Mouse (Mus musculus) lung, postnatal 0 days (tissue): ENCODE measurements around the gene Mbd4. TPM values are rescaled to one million over a fixed set of nuclear protein-coding genes. Genes with fewer than 3 reads are reported as not detected.

Experiments
- ATAC-seq: fragments of 200-750 bp; cut with Nextera tagmentation; 2 replicates; pipeline ENCODE4 v1.8.0; 2017; ENCODE audit warnings: moderate library complexity
- DNase-seq: peaks from one replicate; pipeline ENCODE4 v3.0.0-alpha.2; 2016; ENCODE audit warnings: low spot score
- H3K27ac ChIP-seq: fragments of 300-500 bp; sonication (generic); 2 replicates; pipeline ENCODE4 v1.5.1; 2014; ENCODE audit warnings: antibody characterized with exemption, mild to moderate bottlenecking, low read length, mixed read lengths
- H3K27me3 ChIP-seq: fragments of 300-500 bp; sonication (generic); replicated peaks from 2 replicates; pipeline ENCODE4 v1.6.1; 2014; ENCODE audit warnings: low read length, mixed read lengths; ENCODE audit not compliant: insufficient read depth
- H3K36me3 ChIP-seq: fragments of 300-500 bp; sonication (generic); 2 replicates; pipeline ENCODE4 v1.6.1; 2014; ENCODE audit warnings: low read length, mixed read lengths; ENCODE audit not compliant: insufficient read depth
- H3K4me1 ChIP-seq: fragments of 300-500 bp; sonication (generic); 2 replicates; pipeline ENCODE4 v1.6.1; 2014; ENCODE audit warnings: antibody characterized with exemption, low read depth, low read length, mixed read lengths; ENCODE audit not compliant: insufficient read depth
- H3K4me2 ChIP-seq: fragments of 300-500 bp; sonication (generic); replicated peaks from 2 replicates; pipeline ENCODE4 v1.6.1; 2014; ENCODE audit warnings: low read depth, mild to moderate bottlenecking, low read length, moderate library complexity, mixed read lengths
- H3K4me3 ChIP-seq: fragments of 300-500 bp; sonication (generic); 2 replicates; pipeline ENCODE4 v1.5.1; 2014; ENCODE audit warnings: low read depth, low read length
- H3K9ac ChIP-seq: fragments of 300-500 bp; sonication (generic); replicated peaks from 2 replicates; pipeline ENCODE4 v1.6.1; 2014; ENCODE audit warnings: low read depth, mild to moderate bottlenecking
- H3K9me3 ChIP-seq: fragments of 300-500 bp; sonication (generic); 2 replicates; pipeline ENCODE4 v1.6.1; 2016; ENCODE audit warnings: low read length, mixed read lengths
- CTCF ChIP-seq: IDR thresholded peaks from 2 replicates; pipeline ENCODE4 v1.5.1; 2016; ENCODE audit warnings: antibody characterized with exemption, mild to moderate bottlenecking
- EP300 ChIP-seq: IDR thresholded peaks from 2 replicates; pipeline ENCODE4 v1.6.1; 2016; ENCODE audit warnings: antibody characterized with exemption, mild to moderate bottlenecking, control low read depth
- WGBS: fragments of 180-500 bp; shearing (Covaris S2); extraction: QIAGEN DNeasy Blood & Tissue Kit; methylation state at CpG from one replicate; pipeline ENCODE4 v1.1.7; 2014; 5-methylcytosine and 5-hydroxymethylcytosine counted together
- polyA plus RNA-seq: library from polyadenylated mRNA; unstranded; fragments of >200 nt; fragmentation: Nextera tagmentation; extraction: Ambion mirVana; gene quantifications from 2 replicates; pipeline ENCODE4 v1.2.1, GENCODE M21; 2015

Gene Mbd4
- 4.5 and 6.7 TPM in 2 replicates for polyA plus RNA-seq

GRCm38 (mm10) chr6:115853091-115853813, at the start of gene Mbd4, which contains the start of gene Ift122:
Gene Mbd4 (minus strand): TSS chr6:115853371.
Gene Ift122 (plus strand): TSS chr6:115853470.
- peak; percentile 71 for TF ChIP-seq CTCF
- TF ChIP-seq EP300: no peak
- H3K9ac ChIP-seq: no peak within 1 kb of the TSS
- no peaks in the 10 kb centered on the region for H3K4me1 ChIP-seq
- ATAC-seq (peak; percentile 98), DNase-seq (peak; percentile 100)
- no peaks in the 10 kb centered on the region for H3K36me3 ChIP-seq
- H3K9me3 ChIP-seq: no peaks in the 10 kb centered on the region
- peak within 1 kb of the TSS; percentile 66 for H3K4me2 ChIP-seq
- H3K4me3 ChIP-seq: peak within 1 kb of the TSS; percentile 53
- WGBS: under 1% methylated on average over 51 of the region's 51 CpGs
- no peaks in the 10 kb centered on the region for H3K27me3 ChIP-seq
- peak within 1 kb of the TSS; percentile 72 for H3K27ac ChIP-seq

GRCm38 (mm10) chr6:115902545-115902944, 49.4 kb upstream of the Mbd4 start:
- Histone ChIP-seq H3K4me1 (peaks cover 8% of the 10 kb centered on the region; the same call in 1 of the 2 replicates), H3K9ac (no peak overlapping the region), H3K4me3 (no peak overlapping the region), H3K4me2 (no peak overlapping the region), H3K9me3 (no peaks in the 10 kb centered on the region), H3K36me3 (no peaks in the 10 kb centered on the region), H3K27ac (no peak overlapping the region), H3K27me3 (no peaks in the 10 kb centered on the region)
- TF ChIP-seq CTCF (no peak), EP300 (no peak)
- 76% methylated on average over 3 of the region's 3 CpGs for WGBS
- no peak for DNase-seq
- ATAC-seq: no peak

GRCm38 (mm10) chr6:115901489-115901931, 48.3 kb upstream of the Mbd4 start:
- WGBS: 59% methylated on average over 8 of the region's 8 CpGs
- no peak for TF ChIP-seq EP300
- TF ChIP-seq CTCF: no peak; the same call in 1 of the 2 replicates
- no peaks in the 10 kb centered on the region for H3K36me3 ChIP-seq
- no peak overlapping the region for H3K4me3 ChIP-seq
- no peak overlapping the region for H3K4me2 ChIP-seq
- H3K9ac ChIP-seq: no peak overlapping the region
- peak; percentile 35 for ATAC-seq
- DNase-seq: peak; percentile 42
- no peaks in the 10 kb centered on the region for H3K9me3 ChIP-seq
- peaks cover 8% of the 10 kb centered on the region; the same call in 1 of the 2 replicates for H3K4me1 ChIP-seq
- H3K27ac ChIP-seq: peak overlapping the region; percentile 62
- no peaks in the 10 kb centered on the region for H3K27me3 ChIP-seq

GRCm38 (mm10) chr6:115901062-115901461, 47.9 kb upstream of the Mbd4 start:
- Histone ChIP-seq H3K9ac (no peak overlapping the region), H3K4me1 (peaks cover 8% of the 10 kb centered on the region; the same call in 1 of the 2 replicates), H3K4me3 (no peak overlapping the region), H3K9me3 (no peaks in the 10 kb centered on the region), H3K27ac (peak overlapping the region; percentile 62), H3K4me2 (no peak overlapping the region), H3K27me3 (no peaks in the 10 kb centered on the region), H3K36me3 (no peaks in the 10 kb centered on the region)
- ATAC-seq (peak; percentile 81), DNase-seq (peak; percentile 88)
- WGBS: 6% methylated on average over 3 of the region's 3 CpGs
- TF ChIP-seq CTCF (peak; percentile 93), EP300 (no peak)

- H3K27ac ChIP-seq: 0 out of 2 replicates have a peak overlapping the region, but pooled peaks have one; percentile 64
- no peak overlapping the region for H3K4me3 ChIP-seq
- no peak overlapping the region for H3K9ac ChIP-seq
- H3K27me3 ChIP-seq: no peaks in the 10 kb centered on the region
- no peak for TF ChIP-seq EP300
- TF ChIP-seq CTCF: no peak
- H3K4me1 ChIP-seq: no peaks in the 10 kb centered on the region
- no peaks in the 10 kb centered on the region for H3K36me3 ChIP-seq
- H3K4me2 ChIP-seq: no peak overlapping the region
- WGBS: 85% methylated on average over 7 of the region's 7 CpGs
- ATAC-seq (no peak), DNase-seq (no peak)
- H3K9me3 ChIP-seq: no peaks in the 10 kb centered on the region
Measured at GRCm38 (mm10) chr6:115897926-115898520, 44.9 kb upstream of the Mbd4 start.

- 55% methylated on average over 4 of the region's 4 CpGs for WGBS
- Histone ChIP-seq H3K36me3 (no peaks in the 10 kb centered on the region), H3K4me2 (no peak overlapping the region), H3K9ac (no peak overlapping the region), H3K27me3 (no peaks in the 10 kb centered on the region), H3K27ac (peak overlapping the region; percentile 64), H3K4me1 (no peaks in the 10 kb centered on the region), H3K4me3 (no peak overlapping the region), H3K9me3 (no peaks in the 10 kb centered on the region)
- ATAC-seq (peak; percentile 37), DNase-seq (peak; percentile 79)
- no peak for TF ChIP-seq EP300
- no peak for TF ChIP-seq CTCF
Measured at GRCm38 (mm10) chr6:115897117-115897516, 43.9 kb upstream of the Mbd4 start.
